Mouse (Mus musculus): ENCODE results near the gene Vars. TPM values are rescaled to one million over a fixed set of nuclear protein-coding genes. Genes with fewer than 3 reads are reported as not detected.
A peak's percentile ranks its signal among the peaks of the same experiment; 100 is the strongest.

Gene Vars
- polyA plus RNA-seq, 1 experiment from 2014 or later: 92.3 TPM

DNA sequence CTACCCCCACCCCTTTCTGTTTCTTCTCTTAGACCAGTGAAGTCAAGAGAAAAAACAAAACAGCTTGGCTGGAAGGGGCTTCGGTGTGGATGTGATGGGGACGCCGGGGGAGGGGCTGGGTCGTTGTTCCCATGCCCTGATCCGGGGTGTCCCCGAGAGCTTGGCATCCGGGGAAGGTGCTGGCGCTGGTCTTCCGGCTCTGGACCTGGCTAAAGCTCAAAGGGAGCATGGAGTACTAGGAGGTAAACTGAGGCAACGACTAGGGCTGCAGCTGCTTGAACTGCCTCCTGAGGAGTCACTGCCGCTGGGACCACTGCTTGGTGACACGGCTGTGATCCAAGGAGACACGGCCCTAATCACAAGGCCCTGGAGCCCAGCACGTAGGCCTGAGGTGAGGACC, 59.3 kb downstream of the Vars start:
- Histone ChIP-seq H3K4me1 (ENCODE audit: control insufficient read depth, insufficient read depth, low read length) (peaks cover 19% of the 10 kb centered on the region; the same call in 1 of the 2 replicates), H3K4me2 (replicated peaks; ENCODE audit: low read depth, low read length) (peak overlapping the region; percentile 88)
- no peak for ATAC-seq (ENCODE audit: insufficient number of reproducible peaks, insufficient read depth, low FRiP score, low read depth)

GRCm38 (mm10) chr17:35060737-35061297, 60.0 kb downstream of the Vars start:
- H3K36me3 ChIP-seq (ENCODE audit: control insufficient read depth, insufficient read depth, low read length): peaks cover 39% of the 10 kb centered on the region
- H3K4me2 ChIP-seq (replicated peaks; ENCODE audit: low read depth, low read length): peak overlapping the region; percentile 88
- H3K4me1 ChIP-seq (ENCODE audit: control insufficient read depth, insufficient read depth, low read length): peaks cover 26% of the 10 kb centered on the region
- no peak for ATAC-seq (ENCODE audit: insufficient number of reproducible peaks, insufficient read depth, low FRiP score, low read depth)
- H3K4me3 ChIP-seq (ENCODE audit: low read depth, low read length): peak overlapping the region; percentile 87
- H3K27ac ChIP-seq (ENCODE audit: low read length): no peak overlapping the region
- H3K9ac ChIP-seq (replicated peaks; ENCODE audit: low read depth, low read length): peak overlapping the region; percentile 83; the same call in 1 of the 2 replicates
- no peaks in the 10 kb centered on the region for H3K27me3 ChIP-seq (ENCODE audit: control insufficient read depth, insufficient read depth, low read length)
- no peaks in the 10 kb centered on the region for H3K9me3 ChIP-seq (ENCODE audit: control insufficient read depth, low read depth, low read length)
- WGBS: 55% methylated on average over 22 of the region's 22 CpGs

More for the DNA sequence above, 59.3 kb downstream of the Vars start:
- Histone ChIP-seq H3K4me3 (ENCODE audit: low read depth, low read length) (peak overlapping the region; percentile 87), H3K27me3 (ENCODE audit: control insufficient read depth, insufficient read depth, low read length) (no peaks in the 10 kb centered on the region), H3K36me3 (ENCODE audit: control insufficient read depth, insufficient read depth, low read length) (peaks cover 47% of the 10 kb centered on the region), H3K9me3 (ENCODE audit: control insufficient read depth, low read depth, low read length) (no peaks in the 10 kb centered on the region), H3K9ac (replicated peaks; ENCODE audit: low read depth, low read length) (peak overlapping the region; percentile 83), H3K27ac (ENCODE audit: low read length) (peak overlapping the region; percentile 93; the same call in 1 of the 2 replicates)
- 31% methylated on average over 14 of the region's 14 CpGs for WGBS

DNA sequence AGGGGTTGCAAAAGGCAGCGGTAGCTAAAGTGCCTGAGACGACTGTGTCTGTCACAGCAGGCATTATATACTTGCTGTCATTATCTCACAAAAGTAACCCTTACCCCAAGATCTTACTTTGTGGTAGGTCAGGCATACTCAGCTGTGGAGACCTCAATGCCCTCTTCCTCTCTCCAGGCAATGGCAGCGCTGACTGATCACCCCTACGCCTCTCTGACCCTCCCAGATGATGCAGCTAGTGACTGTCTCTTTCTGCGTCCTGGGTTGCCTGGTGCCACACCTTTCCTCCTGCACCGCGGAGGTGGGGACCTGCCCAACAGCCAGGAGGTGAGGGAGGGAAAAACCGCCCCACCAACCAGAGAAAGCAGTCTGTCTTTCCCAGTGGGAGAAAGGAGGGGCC, 60.5 kb downstream of the Vars start:
- Histone ChIP-seq H3K4me3 (ENCODE audit: low read depth, low read length) (no peak overlapping the region), H3K36me3 (ENCODE audit: control insufficient read depth, insufficient read depth, low read length) (peaks cover 34% of the 10 kb centered on the region), H3K27ac (ENCODE audit: low read length) (peak overlapping the region; percentile 33; the same call in 1 of the 2 replicates), H3K4me1 (ENCODE audit: control insufficient read depth, insufficient read depth, low read length) (peaks cover 28% of the 10 kb centered on the region), H3K9ac (replicated peaks; ENCODE audit: low read depth, low read length) (no peak overlapping the region), H3K27me3 (ENCODE audit: control insufficient read depth, insufficient read depth, low read length) (no peaks in the 10 kb centered on the region), H3K4me2 (replicated peaks; ENCODE audit: low read depth, low read length) (no peak overlapping the region), H3K9me3 (ENCODE audit: control insufficient read depth, low read depth, low read length) (no peaks in the 10 kb centered on the region)
- WGBS: 69% methylated on average over 8 of the region's 8 CpGs
- ATAC-seq (ENCODE audit: insufficient number of reproducible peaks, insufficient read depth, low FRiP score, low read depth): no peak

DNA sequence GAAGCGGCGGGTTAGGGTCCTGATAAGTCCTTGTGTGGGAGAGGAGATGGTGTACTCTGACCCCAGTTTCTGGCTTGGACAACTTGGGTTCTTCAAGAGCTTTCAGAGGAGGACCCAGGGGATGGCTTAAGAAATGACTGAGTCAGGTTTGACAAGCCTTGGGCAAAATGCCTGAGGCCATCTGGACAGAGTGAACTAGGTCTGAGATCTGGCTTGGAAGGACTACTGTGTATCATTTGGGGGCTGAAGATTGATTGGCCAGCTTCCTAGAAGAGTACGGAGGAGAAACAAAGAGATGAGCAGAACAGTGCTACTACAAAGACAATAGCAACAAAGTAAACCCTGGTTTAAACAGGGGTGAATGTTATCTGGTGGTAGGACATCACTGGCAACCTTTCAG, 62.7 kb downstream of the Vars start:
- Histone ChIP-seq H3K9me3 (ENCODE audit: control insufficient read depth, low read depth, low read length) (no peaks in the 10 kb centered on the region), H3K9ac (replicated peaks; ENCODE audit: low read depth, low read length) (no peak overlapping the region), H3K27ac (ENCODE audit: low read length) (no peak overlapping the region), H3K4me1 (ENCODE audit: control insufficient read depth, insufficient read depth, low read length) (peaks cover 28% of the 10 kb centered on the region), H3K36me3 (ENCODE audit: control insufficient read depth, insufficient read depth, low read length) (peaks cover 17% of the 10 kb centered on the region), H3K27me3 (ENCODE audit: control insufficient read depth, insufficient read depth, low read length) (no peaks in the 10 kb centered on the region), H3K4me2 (replicated peaks; ENCODE audit: low read depth, low read length) (no peak overlapping the region), H3K4me3 (ENCODE audit: low read depth, low read length) (no peak overlapping the region)
- no peak for ATAC-seq (ENCODE audit: insufficient number of reproducible peaks, insufficient read depth, low FRiP score, low read depth)
- 78% methylated on average over 3 of the region's 3 CpGs for WGBS

- no peaks in the 10 kb centered on the region for H3K27me3 ChIP-seq (ENCODE audit: control insufficient read depth, insufficient read depth, low read length)
- no peak for ATAC-seq (ENCODE audit: insufficient number of reproducible peaks, insufficient read depth, low FRiP score, low read depth)
- H3K36me3 ChIP-seq (ENCODE audit: control insufficient read depth, insufficient read depth, low read length): peaks cover 16% of the 10 kb centered on the region
- H3K4me1 ChIP-seq (ENCODE audit: control insufficient read depth, insufficient read depth, low read length): peaks cover 28% of the 10 kb centered on the region
- peak overlapping the region; percentile 86 for H3K27ac ChIP-seq (ENCODE audit: low read length)
- H3K4me2 ChIP-seq (replicated peaks; ENCODE audit: low read depth, low read length): peak overlapping the region; percentile 51
- 30% methylated on average over 10 of the region's 10 CpGs for WGBS
- peak overlapping the region; percentile 25 for H3K4me3 ChIP-seq (ENCODE audit: low read depth, low read length)
- no peak overlapping the region for H3K9ac ChIP-seq (replicated peaks; ENCODE audit: low read depth, low read length)
- H3K9me3 ChIP-seq (ENCODE audit: control insufficient read depth, low read depth, low read length): no peaks in the 10 kb centered on the region
Measured at GRCm38 (mm10) chr17:35064378-35064877, 63.6 kb downstream of the Vars start.

DNA sequence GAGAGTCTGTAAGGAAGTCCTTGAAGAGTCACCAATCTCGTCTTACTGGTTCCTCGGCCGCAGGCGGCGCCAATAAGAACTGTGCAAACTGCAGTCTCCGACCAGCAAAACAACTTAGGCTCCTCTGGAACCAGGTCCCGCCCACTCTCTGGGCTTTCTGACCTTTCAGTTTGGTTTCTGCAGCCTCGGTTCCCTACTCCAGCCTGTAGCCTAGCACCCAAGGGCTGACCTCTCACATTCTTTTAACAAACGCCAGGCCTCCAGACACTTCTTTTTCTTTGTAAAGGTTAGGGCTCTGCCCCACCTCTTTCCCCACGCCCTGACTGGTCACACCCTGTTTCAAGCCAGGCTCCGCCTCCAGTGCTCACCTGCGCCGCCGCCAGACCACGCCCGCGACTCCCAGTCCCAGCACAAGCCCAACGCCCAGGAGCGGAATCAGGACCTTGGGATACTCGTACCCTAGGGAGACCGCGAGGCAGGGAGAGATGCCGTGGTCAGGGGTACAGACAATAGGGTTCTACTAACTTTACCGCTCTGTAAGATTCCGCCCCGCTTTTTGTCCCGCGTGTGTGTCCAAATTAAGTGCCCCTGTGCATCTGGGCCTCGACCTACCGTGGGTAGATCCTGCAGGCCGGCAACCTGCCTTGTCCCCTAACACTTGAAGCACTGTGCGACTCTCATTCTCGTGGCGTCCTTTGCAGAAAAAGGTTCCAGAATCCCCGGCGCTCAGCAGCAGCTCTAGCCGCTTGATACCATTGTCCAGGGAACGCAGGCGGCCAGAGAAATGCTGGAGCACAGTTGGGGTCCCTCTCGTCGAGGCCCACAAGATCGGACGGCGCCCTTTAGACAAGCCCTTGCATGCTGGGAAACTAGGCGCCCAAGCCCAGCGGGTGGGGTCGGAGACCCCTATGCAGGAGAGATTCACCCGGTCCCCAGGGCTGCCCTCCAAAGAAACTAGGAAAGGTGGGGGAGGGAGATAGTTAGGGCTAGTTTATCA, 64.5 kb downstream of the Vars start, which contains the start of gene Ly6g6c:
TSS of gene Ly6g6c (plus strand) at position 438 of the 997 bp plus-strand sequence.
- Histone ChIP-seq H3K9ac (replicated peaks; ENCODE audit: low read depth, low read length) (peak within 1 kb of the TSS; percentile 46), H3K4me3 (ENCODE audit: low read depth, low read length) (peak within 1 kb of the TSS; percentile 25), H3K4me2 (replicated peaks; ENCODE audit: low read depth, low read length) (peak within 1 kb of the TSS; percentile 51), H3K27me3 (ENCODE audit: control insufficient read depth, insufficient read depth, low read length) (no peaks in the 10 kb centered on the region), H3K9me3 (ENCODE audit: control insufficient read depth, low read depth, low read length) (no peaks in the 10 kb centered on the region), H3K36me3 (ENCODE audit: control insufficient read depth, insufficient read depth, low read length) (peaks cover 16% of the 10 kb centered on the region), H3K27ac (ENCODE audit: low read length) (peak within 1 kb of the TSS; percentile 86), H3K4me1 (ENCODE audit: control insufficient read depth, insufficient read depth, low read length) (peaks cover 25% of the 10 kb centered on the region)
- 2% methylated on average over 48 of the region's 48 CpGs for WGBS
- ATAC-seq (ENCODE audit: insufficient number of reproducible peaks, insufficient read depth, low FRiP score, low read depth): peak; percentile 80

Other genes starting within 250 kb of the Vars start
- gene Cyp21a1, start 196.4 kb upstream of the Vars start, polyA plus RNA-seq (2014; fragmentation: Nextera tagmentation; extraction: Ambion mirVana): not detected in 2 replicates
- gene Stk19, start 164.0 kb upstream of the Vars start, polyA plus RNA-seq (2014; fragmentation: Nextera tagmentation; extraction: Ambion mirVana): 22.3 and 27.3 TPM in 2 replicates
- 52.9 and 56.4 TPM in 2 replicates for gene Dxo, start 164.0 kb upstream of the Vars start, polyA plus RNA-seq (2014; fragmentation: Nextera tagmentation; extraction: Ambion mirVana)
- gene Skiv2l, start 150.8 kb upstream of the Vars start, polyA plus RNA-seq (2014; fragmentation: Nextera tagmentation; extraction: Ambion mirVana): 37.7 and 39.5 TPM in 2 replicates
- 101 and 114 TPM in 2 replicates for gene Nelfe, start 150.6 kb upstream of the Vars start, polyA plus RNA-seq (2014; fragmentation: Nextera tagmentation; extraction: Ambion mirVana)
- 6.7 and 9.4 TPM in 2 replicates for gene Cfb, start 138.5 kb upstream of the Vars start, polyA plus RNA-seq (2014; fragmentation: Nextera tagmentation; extraction: Ambion mirVana)
- 0.87 and 1.2 TPM in 2 replicates for gene Zbtb12, start 121.5 kb upstream of the Vars start, polyA plus RNA-seq (2014; fragmentation: Nextera tagmentation; extraction: Ambion mirVana)
- not detected in 2 replicates for gene Gm20547, start 118.9 kb upstream of the Vars start, polyA plus RNA-seq (2014; fragmentation: Nextera tagmentation; extraction: Ambion mirVana)
- gene C2, start 102.7 kb upstream of the Vars start, polyA plus RNA-seq (2014; fragmentation: Nextera tagmentation; extraction: Ambion mirVana): 2.8 TPM in 2 replicates
- 69.4 and 79.4 TPM in 2 replicates for gene Ehmt2, start 102.5 kb upstream of the Vars start, polyA plus RNA-seq (2014; fragmentation: Nextera tagmentation; extraction: Ambion mirVana)
- 5.3 and 6.4 TPM in 2 replicates for gene Slc44a4, start 86.5 kb upstream of the Vars start, polyA plus RNA-seq (2014; fragmentation: Nextera tagmentation; extraction: Ambion mirVana)
- 15.1 and 16.2 TPM in 2 replicates for gene Neu1, start 69.7 kb upstream of the Vars start, polyA plus RNA-seq (2014; fragmentation: Nextera tagmentation; extraction: Ambion mirVana)
- gene Hspa1b, start 41.7 kb upstream of the Vars start, polyA plus RNA-seq (2014; fragmentation: Nextera tagmentation; extraction: Ambion mirVana): 0.54 and 0.84 TPM in 2 replicates
- gene Gm20481, start 31.1 kb upstream of the Vars start, polyA plus RNA-seq (2014; fragmentation: Nextera tagmentation; extraction: Ambion mirVana): 0.66 TPM in 1 of 2 replicates, not detected in the other
- gene Hspa1a, start 28.8 kb upstream of the Vars start, polyA plus RNA-seq (2014; fragmentation: Nextera tagmentation; extraction: Ambion mirVana): 4.9 and 6.0 TPM in 2 replicates
- 0.73 and 0.75 TPM in 2 replicates for gene Hspa1l, start 28.3 kb upstream of the Vars start, polyA plus RNA-seq (2014; fragmentation: Nextera tagmentation; extraction: Ambion mirVana)
- gene Lsm2, start 19.1 kb upstream of the Vars start, polyA plus RNA-seq (2014; fragmentation: Nextera tagmentation; extraction: Ambion mirVana): 177 and 205 TPM in 2 replicates
- gene Vwa7, start 15.6 kb downstream of the Vars start, polyA plus RNA-seq (2014; fragmentation: Nextera tagmentation; extraction: Ambion mirVana): 0.18 and 0.22 TPM in 2 replicates
- 16.3 and 21.3 TPM in 2 replicates for gene Sapcd1, start 27.0 kb downstream of the Vars start, polyA plus RNA-seq (2014; fragmentation: Nextera tagmentation; extraction: Ambion mirVana)
- 3.6 and 3.8 TPM in 2 replicates for gene Msh5, start 45.8 kb downstream of the Vars start, polyA plus RNA-seq (2014; fragmentation: Nextera tagmentation; extraction: Ambion mirVana)
- gene Clic1, start 49.0 kb downstream of the Vars start, polyA plus RNA-seq (2014; fragmentation: Nextera tagmentation; extraction: Ambion mirVana): 83.0 and 88.5 TPM in 2 replicates
- gene Ddah2, start 58.0 kb downstream of the Vars start, polyA plus RNA-seq (2014; fragmentation: Nextera tagmentation; extraction: Ambion mirVana): 292 and 322 TPM in 2 replicates
- gene Ly6g6c, start 64.4 kb downstream of the Vars start, polyA plus RNA-seq (2014; fragmentation: Nextera tagmentation; extraction: Ambion mirVana): 0.30 and 0.63 TPM in 2 replicates
- gene Mpig6b, start 65.2 kb downstream of the Vars start, polyA plus RNA-seq (2014; fragmentation: Nextera tagmentation; extraction: Ambion mirVana): 0.97 and 1.3 TPM in 2 replicates
- 7.8 and 9.7 TPM in 2 replicates for gene Ly6g6e, start 75.9 kb downstream of the Vars start, polyA plus RNA-seq (2014; fragmentation: Nextera tagmentation; extraction: Ambion mirVana)
- 1.5 and 2.1 TPM in 2 replicates for gene Ly6g6d, start 77.1 kb downstream of the Vars start, polyA plus RNA-seq (2014; fragmentation: Nextera tagmentation; extraction: Ambion mirVana)
- gene Ly6g6f, start 84.6 kb downstream of the Vars start, polyA plus RNA-seq (2014; fragmentation: Nextera tagmentation; extraction: Ambion mirVana): 0.29 TPM in 1 of 2 replicates, not detected in the other
- 77.1 and 81.4 TPM in 2 replicates for gene Abhd16a, start 88.3 kb downstream of the Vars start, polyA plus RNA-seq (2014; fragmentation: Nextera tagmentation; extraction: Ambion mirVana)
- not detected in 2 replicates for gene Ly6g5c, start 107.3 kb downstream of the Vars start, polyA plus RNA-seq (2014; fragmentation: Nextera tagmentation; extraction: Ambion mirVana)
- gene Ly6g5b, start 114.4 kb downstream of the Vars start, polyA plus RNA-seq (2014; fragmentation: Nextera tagmentation; extraction: Ambion mirVana): 0.49 and 0.81 TPM in 2 replicates
- gene Gpank1, start 120.5 kb downstream of the Vars start, polyA plus RNA-seq (2014; fragmentation: Nextera tagmentation; extraction: Ambion mirVana): 20.3 and 21.9 TPM in 2 replicates
- 269 and 270 TPM in 2 replicates for gene Csnk2b, start 121.1 kb downstream of the Vars start, polyA plus RNA-seq (2014; fragmentation: Nextera tagmentation; extraction: Ambion mirVana)
- gene D17H6S53E, start 125.4 kb downstream of the Vars start, polyA plus RNA-seq (2014; fragmentation: Nextera tagmentation; extraction: Ambion mirVana): 10.1 and 13.3 TPM in 2 replicates
- 0.75 and 0.77 TPM in 2 replicates for gene Apom, start 131.1 kb downstream of the Vars start, polyA plus RNA-seq (2014; fragmentation: Nextera tagmentation; extraction: Ambion mirVana)
- gene Bag6, start 134.2 kb downstream of the Vars start, polyA plus RNA-seq (2014; fragmentation: Nextera tagmentation; extraction: Ambion mirVana): 86.5 and 89.0 TPM in 2 replicates
- gene Prrc2a, start 163.9 kb downstream of the Vars start, polyA plus RNA-seq (2014; fragmentation: Nextera tagmentation; extraction: Ambion mirVana): 209 and 222 TPM in 2 replicates
- gene Aif1, start 175.1 kb downstream of the Vars start, polyA plus RNA-seq (2014; fragmentation: Nextera tagmentation; extraction: Ambion mirVana): 16.4 and 19.6 TPM in 2 replicates
- 18.5 and 21.1 TPM in 2 replicates for gene Lst1, start 187.5 kb downstream of the Vars start, polyA plus RNA-seq (2014; fragmentation: Nextera tagmentation; extraction: Ambion mirVana)
- 1.4 and 1.8 TPM in 2 replicates for gene Ltb, start 193.5 kb downstream of the Vars start, polyA plus RNA-seq (2014; fragmentation: Nextera tagmentation; extraction: Ambion mirVana)
- gene Tnf, start 201.0 kb downstream of the Vars start, polyA plus RNA-seq (2014; fragmentation: Nextera tagmentation; extraction: Ambion mirVana): 0.20 and 0.34 TPM in 2 replicates
- 0.42 and 0.59 TPM in 2 replicates for gene Lta, start 204.4 kb downstream of the Vars start, polyA plus RNA-seq (2014; fragmentation: Nextera tagmentation; extraction: Ambion mirVana)
- gene Gm16181, start 219.8 kb downstream of the Vars start, polyA plus RNA-seq (2014; fragmentation: Nextera tagmentation; extraction: Ambion mirVana): not detected in 2 replicates
- 8.1 and 8.5 TPM in 2 replicates for gene Atp6v1g2, start 232.7 kb downstream of the Vars start, polyA plus RNA-seq (2014; fragmentation: Nextera tagmentation; extraction: Ambion mirVana)
- 3.5 and 3.8 TPM in 2 replicates for gene Nfkbil1, start 234.8 kb downstream of the Vars start, polyA plus RNA-seq (2014; fragmentation: Nextera tagmentation; extraction: Ambion mirVana)
- 467 and 480 TPM in 2 replicates for gene Ddx39b, start 240.8 kb downstream of the Vars start, polyA plus RNA-seq (2014; fragmentation: Nextera tagmentation; extraction: Ambion mirVana)

Data from stomach, embryonic 14.5 days (tissue).